Mouse (Mus musculus) myocyte (in vitro differentiated cells): Measurements from ENCODE around the gene Dph3.

Experiments used
- E2F4 ChIP-seq: IDR thresholded peaks from one replicate; pipeline ENCODE4 v1.6.1; 2011; ENCODE audit warnings: mild to moderate bottlenecking, control low read depth, moderate library complexity; ENCODE audit not compliant: insufficient read depth
- MYOD1 ChIP-seq, 3 experiments: IDR thresholded peaks; one replicate each; pipeline ENCODE4 v1.6.1; 2011; ENCODE audit warnings: control low read depth in 2 of 3, low read depth in 2 of 3, mild to moderate bottlenecking in 2 of 3, moderate library complexity in 1 of 3; ENCODE audit not compliant: insufficient read length in 2 of 3, control insufficient read depth in 1 of 3
- MYOG ChIP-seq, 3 experiments: IDR thresholded peaks; one replicate each; pipeline ENCODE4 v1.6.1; 2011; ENCODE audit warnings: control low read depth in 2 of 3, low read depth in 2 of 3, mild to moderate bottlenecking in 2 of 3; ENCODE audit not compliant: insufficient read length in 2 of 3, control insufficient read depth in 1 of 3, insufficient read depth in 1 of 3
- POLR2A ChIP-seq: IDR thresholded peaks from one replicate; pipeline ENCODE4 v1.6.1; 2011; ENCODE audit warnings: low read depth, mild to moderate bottlenecking, control low read depth, moderate library complexity; ENCODE audit not compliant: insufficient read length
- SRF ChIP-seq: IDR thresholded peaks from one replicate; pipeline ENCODE4 v1.6.1; 2011; ENCODE audit warnings: low read depth; ENCODE audit not compliant: control insufficient read depth, insufficient read length

GRCm38 (mm10) chr14:32091704-32092103 lies 6.2 kb upstream of the Dph3 start:
- TF ChIP-seq POLR2A (no peak), SRF (no peak), MYOD1 (IDR thresholded peaks at IDR 0.05; ENCODE audit: control insufficient read depth in 1 of 3, insufficient read length in 2 of 3, low read depth in 2 of 3) (no peak), MYOG (IDR thresholded peaks at IDR 0.05; ENCODE audit: control insufficient read depth in 1 of 3, insufficient read depth in 1 of 3, insufficient read length in 2 of 3, low read depth in 2 of 3) (no peak), E2F4 (no peak)
